Mouse (Mus musculus) embryonic facial prominence, embryonic 15.5 days (tissue): ENCODE measurements at regions not wholly inside any gene's neighbourhood (a gene's known extent, or its start where the extent isn't known, plus 50 kb on each side); places are given as distances from the start of the nearest gene placed in this dataset.

Experiments used
- ATAC-seq: fragments of 200-750 bp; cut with Nextera tagmentation; 2 replicates; pipeline ENCODE4 v1.8.0; 2017; ENCODE audit warnings: low read depth, moderate TSS enrichment; ENCODE audit not compliant: insufficient number of reproducible peaks, low FRiP score, low TSS enrichment
- H3K27ac ChIP-seq: fragments of 300-500 bp; sonication (generic); replicated peaks from 2 replicates; pipeline ENCODE4 v1.5.1; 2015; ENCODE audit warnings: mild to moderate bottlenecking, inconsistent platforms
- H3K27me3 ChIP-seq: fragments of 300-500 bp; sonication (generic); 2 replicates; pipeline ENCODE4 v1.6.1; 2015; ENCODE audit warnings: inconsistent platforms
- H3K36me3 ChIP-seq: fragments of 300-500 bp; sonication (generic); 2 replicates; pipeline ENCODE4 v1.6.1; 2015; ENCODE audit warnings: mild to moderate bottlenecking, inconsistent platforms
- H3K4me1 ChIP-seq: fragments of 300-500 bp; sonication (generic); 2 replicates; pipeline ENCODE4 v1.6.1; 2015; ENCODE audit warnings: inconsistent platforms
- H3K4me2 ChIP-seq: fragments of 300-500 bp; sonication (generic); replicated peaks from 2 replicates; pipeline ENCODE4 v1.6.1; 2015; ENCODE audit warnings: mild to moderate bottlenecking, inconsistent platforms
- H3K4me3 ChIP-seq: fragments of 300-500 bp; sonication (generic); replicated peaks from 2 replicates; pipeline ENCODE4 v1.5.1; 2015; ENCODE audit warnings: mild to moderate bottlenecking, inconsistent platforms
- H3K9ac ChIP-seq: fragments of 300-500 bp; sonication (generic); 2 replicates; pipeline ENCODE4 v1.6.1; 2015; ENCODE audit warnings: inconsistent platforms
- H3K9me3 ChIP-seq: fragments of 300-500 bp; sonication (generic); replicated peaks from 2 replicates; pipeline ENCODE4 v1.6.1; 2016; ENCODE audit warnings: inconsistent platforms
- WGBS: fragments of 180-500 bp; shearing (Covaris S2); methylation state at CpG from one replicate; pipeline ENCODE4 v1.1.7; 2015; 5-methylcytosine and 5-hydroxymethylcytosine counted together

- Histone ChIP-seq H3K27ac (no peak overlapping the region), H3K4me2 (no peak overlapping the region), H3K9me3 (no peaks in the 10 kb centered on the region), H3K27me3 (no peaks in the 10 kb centered on the region), H3K36me3 (no peaks in the 10 kb centered on the region), H3K9ac (no peak overlapping the region), H3K4me3 (no peak overlapping the region), H3K4me1 (no peaks in the 10 kb centered on the region)
- no peak for ATAC-seq
- WGBS: 45% methylated on average over 2 of the region's 2 CpGs
Measured at GRCm38 (mm10) chr10:19412926-19413325, 56.6 kb downstream of the Olig3 start.

GRCm38 (mm10) chr10:19413935-19414334 is 57.6 kb downstream of the Olig3 start:
- no peaks in the 10 kb centered on the region for H3K27me3 ChIP-seq
- H3K4me3 ChIP-seq: no peak overlapping the region
- 61% methylated on average over 5 of the region's 5 CpGs for WGBS
- no peak overlapping the region for H3K4me2 ChIP-seq
- no peak for ATAC-seq
- no peaks in the 10 kb centered on the region for H3K36me3 ChIP-seq
- no peaks in the 10 kb centered on the region for H3K4me1 ChIP-seq
- H3K9me3 ChIP-seq: no peaks in the 10 kb centered on the region
- no peak overlapping the region for H3K27ac ChIP-seq
- no peak overlapping the region for H3K9ac ChIP-seq

DNA sequence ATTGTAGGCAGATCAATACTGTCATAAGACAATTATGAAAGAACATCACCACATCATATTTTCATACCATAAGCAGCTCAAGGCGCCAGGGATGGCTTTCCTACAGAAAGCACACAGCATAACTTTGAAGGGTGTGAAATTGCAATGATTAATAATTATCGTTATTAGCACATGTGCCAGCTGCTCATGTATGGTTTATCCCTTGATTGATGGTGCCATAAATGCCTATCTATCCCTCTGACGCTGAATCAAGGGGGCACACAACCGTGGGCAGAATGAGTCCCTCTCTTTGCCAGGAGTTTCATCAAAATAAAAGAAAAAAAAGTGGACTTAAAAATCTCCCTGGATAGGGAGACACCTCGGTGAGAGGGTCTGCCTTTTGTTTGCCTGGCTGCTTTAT is 58.5 kb downstream of the Olig3 start:
- WGBS: 67% methylated on average over 5 of the region's 5 CpGs
- Histone ChIP-seq H3K36me3 (no peaks in the 10 kb centered on the region), H3K27me3 (no peaks in the 10 kb centered on the region), H3K27ac (no peak overlapping the region), H3K9ac (no peak overlapping the region), H3K4me3 (no peak overlapping the region), H3K9me3 (no peaks in the 10 kb centered on the region), H3K4me1 (no peaks in the 10 kb centered on the region), H3K4me2 (no peak overlapping the region)
- ATAC-seq: no peak

DNA sequence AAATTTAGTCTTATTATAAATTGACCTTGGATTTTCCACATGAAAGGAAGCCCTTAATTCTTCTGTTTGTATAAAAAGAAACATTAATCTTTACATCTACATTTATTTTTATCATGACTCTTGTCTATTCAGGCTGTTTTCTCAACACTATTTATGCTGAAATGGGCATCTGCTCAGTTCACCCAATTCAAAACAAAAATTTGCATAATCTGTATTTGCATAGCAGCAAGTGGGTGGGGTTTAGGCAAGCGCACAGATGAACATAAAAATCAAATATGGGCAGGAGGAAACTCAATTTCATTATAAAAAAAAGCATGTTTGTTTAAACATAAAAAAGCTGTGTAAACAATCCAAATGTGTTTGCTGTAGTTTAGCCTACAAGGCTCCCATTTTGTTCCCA is 67.7 kb downstream of the Olig3 start:
- no peak overlapping the region for H3K4me3 ChIP-seq
- no peak overlapping the region for H3K4me2 ChIP-seq
- H3K9ac ChIP-seq: no peak overlapping the region
- 62% methylated on average over 1 of the region's 1 CpGs for WGBS
- no peak for ATAC-seq
- H3K9me3 ChIP-seq: no peaks in the 10 kb centered on the region
- no peak overlapping the region for H3K27ac ChIP-seq
- H3K4me1 ChIP-seq: no peaks in the 10 kb centered on the region
- H3K36me3 ChIP-seq: no peaks in the 10 kb centered on the region
- H3K27me3 ChIP-seq: no peaks in the 10 kb centered on the region

GRCm38 (mm10) chr10:19424961-19425360 is 68.6 kb downstream of the Olig3 start:
- H3K27ac ChIP-seq: no peak overlapping the region
- no peak overlapping the region for H3K4me3 ChIP-seq
- no peaks in the 10 kb centered on the region for H3K27me3 ChIP-seq
- no peak overlapping the region for H3K4me2 ChIP-seq
- no peaks in the 10 kb centered on the region for H3K36me3 ChIP-seq
- no peaks in the 10 kb centered on the region for H3K4me1 ChIP-seq
- no peak overlapping the region for H3K9ac ChIP-seq
- no peak for ATAC-seq
- H3K9me3 ChIP-seq: no peaks in the 10 kb centered on the region
- 67% methylated on average over 3 of the region's 3 CpGs for WGBS

DNA sequence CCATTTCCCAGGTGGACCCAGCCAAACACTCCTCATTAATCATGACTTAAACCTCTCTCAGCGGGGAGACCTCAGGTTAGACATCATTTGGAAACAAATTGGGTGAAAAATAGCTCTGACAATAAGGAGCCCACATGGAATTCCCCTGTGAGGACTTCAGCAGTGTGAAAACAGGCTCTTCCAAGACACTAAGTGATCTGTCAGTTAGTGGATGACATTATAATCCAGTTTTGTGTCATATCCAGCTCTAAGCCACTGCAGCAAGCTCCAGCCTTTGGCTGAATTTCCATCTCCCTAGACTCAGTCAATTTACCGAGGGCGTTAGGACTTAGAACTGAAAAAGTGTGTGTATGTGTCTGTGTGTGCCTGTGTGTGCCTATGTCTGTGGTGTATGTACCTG is 70.5 kb downstream of the Olig3 start:
- Histone ChIP-seq H3K4me1 (no peaks in the 10 kb centered on the region), H3K9ac (no peak overlapping the region), H3K27ac (no peak overlapping the region), H3K4me2 (no peak overlapping the region), H3K4me3 (no peak overlapping the region), H3K36me3 (no peaks in the 10 kb centered on the region), H3K27me3 (no peaks in the 10 kb centered on the region), H3K9me3 (no peaks in the 10 kb centered on the region)
- ATAC-seq: no peak
- 83% methylated on average over 3 of the region's 3 CpGs for WGBS

GRCm38 (mm10) chr10:19432515-19432914 is 76.2 kb downstream of the Olig3 start:
- Histone ChIP-seq H3K4me3 (no peak overlapping the region), H3K4me2 (no peak overlapping the region), H3K36me3 (no peaks in the 10 kb centered on the region), H3K27me3 (no peaks in the 10 kb centered on the region), H3K9me3 (no peaks in the 10 kb centered on the region), H3K9ac (no peak overlapping the region), H3K27ac (no peak overlapping the region), H3K4me1 (no peaks in the 10 kb centered on the region)
- WGBS: 89% methylated on average over 4 of the region's 4 CpGs
- no peak for ATAC-seq

GRCm38 (mm10) chr10:19434661-19435060 is 78.3 kb downstream of the Olig3 start:
- no peak overlapping the region for H3K9ac ChIP-seq
- H3K27ac ChIP-seq: no peak overlapping the region
- no peak for ATAC-seq
- no peaks in the 10 kb centered on the region for H3K4me1 ChIP-seq
- no peaks in the 10 kb centered on the region for H3K36me3 ChIP-seq
- no peak overlapping the region for H3K4me3 ChIP-seq
- H3K27me3 ChIP-seq: no peaks in the 10 kb centered on the region
- WGBS: 69% methylated on average over 6 of the region's 6 CpGs
- H3K9me3 ChIP-seq: no peaks in the 10 kb centered on the region
- H3K4me2 ChIP-seq: no peak overlapping the region

DNA sequence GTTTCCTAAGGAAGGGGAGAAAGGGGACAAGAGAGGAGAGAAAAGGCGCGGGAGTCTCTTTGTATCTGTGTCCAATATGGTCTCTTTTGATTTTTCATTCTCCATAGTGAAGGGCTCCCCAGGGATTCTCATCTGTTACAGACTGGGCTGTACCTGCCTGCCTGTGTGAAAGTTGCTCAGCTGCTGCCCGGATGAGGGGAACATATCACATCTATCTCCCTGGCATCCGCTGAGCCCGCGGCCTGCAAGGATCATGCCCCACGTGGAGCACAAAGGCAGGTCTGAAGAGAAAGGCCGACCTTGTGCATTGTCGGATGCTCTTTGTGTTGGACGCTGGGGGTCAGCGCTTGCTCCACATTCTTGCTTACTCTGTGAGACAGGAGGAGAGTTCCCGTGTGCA is 85.5 kb downstream of the Olig3 start:
- no peak for ATAC-seq
- no peak overlapping the region for H3K9ac ChIP-seq

DNA sequence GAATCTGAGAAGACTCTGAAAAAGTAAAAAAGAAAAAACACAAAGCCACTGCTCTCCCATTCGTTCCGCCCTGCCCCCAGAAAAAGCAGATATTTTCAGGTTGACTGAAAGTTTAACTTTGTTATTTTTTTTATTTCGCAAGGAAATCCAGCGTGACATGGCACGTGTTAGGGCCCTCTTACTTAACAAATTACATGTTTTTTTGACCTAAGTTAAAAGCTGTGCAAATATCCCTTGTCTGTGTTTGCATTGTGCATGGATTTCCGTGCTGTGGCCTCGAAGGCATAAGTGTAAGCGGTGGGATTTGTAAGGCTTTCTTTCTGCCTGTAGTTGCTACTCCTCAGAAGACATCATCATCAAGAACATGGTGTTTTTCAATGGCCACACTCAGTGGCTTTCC is 87.2 kb downstream of the Olig3 start:
- Histone ChIP-seq H3K4me1 (no peaks in the 10 kb centered on the region), H3K9ac (no peak overlapping the region), H3K27ac (no peak overlapping the region), H3K9me3 (no peaks in the 10 kb centered on the region), H3K4me3 (no peak overlapping the region), H3K36me3 (no peaks in the 10 kb centered on the region), H3K4me2 (no peak overlapping the region), H3K27me3 (peaks cover 4% of the 10 kb centered on the region; the same call in 1 of the 2 replicates)
- no peak for ATAC-seq
- 16% methylated on average over 8 of the region's 8 CpGs for WGBS

More for the DNA sequence above, 85.5 kb downstream of the Olig3 start:
- H3K4me2 ChIP-seq: no peak overlapping the region
- 52% methylated on average over 12 of the region's 12 CpGs for WGBS
- no peak overlapping the region for H3K4me3 ChIP-seq
- no peaks in the 10 kb centered on the region for H3K9me3 ChIP-seq
- H3K27me3 ChIP-seq: peaks cover 4% of the 10 kb centered on the region; the same call in 1 of the 2 replicates
- H3K27ac ChIP-seq: no peak overlapping the region
- no peaks in the 10 kb centered on the region for H3K36me3 ChIP-seq
- H3K4me1 ChIP-seq: no peaks in the 10 kb centered on the region

DNA sequence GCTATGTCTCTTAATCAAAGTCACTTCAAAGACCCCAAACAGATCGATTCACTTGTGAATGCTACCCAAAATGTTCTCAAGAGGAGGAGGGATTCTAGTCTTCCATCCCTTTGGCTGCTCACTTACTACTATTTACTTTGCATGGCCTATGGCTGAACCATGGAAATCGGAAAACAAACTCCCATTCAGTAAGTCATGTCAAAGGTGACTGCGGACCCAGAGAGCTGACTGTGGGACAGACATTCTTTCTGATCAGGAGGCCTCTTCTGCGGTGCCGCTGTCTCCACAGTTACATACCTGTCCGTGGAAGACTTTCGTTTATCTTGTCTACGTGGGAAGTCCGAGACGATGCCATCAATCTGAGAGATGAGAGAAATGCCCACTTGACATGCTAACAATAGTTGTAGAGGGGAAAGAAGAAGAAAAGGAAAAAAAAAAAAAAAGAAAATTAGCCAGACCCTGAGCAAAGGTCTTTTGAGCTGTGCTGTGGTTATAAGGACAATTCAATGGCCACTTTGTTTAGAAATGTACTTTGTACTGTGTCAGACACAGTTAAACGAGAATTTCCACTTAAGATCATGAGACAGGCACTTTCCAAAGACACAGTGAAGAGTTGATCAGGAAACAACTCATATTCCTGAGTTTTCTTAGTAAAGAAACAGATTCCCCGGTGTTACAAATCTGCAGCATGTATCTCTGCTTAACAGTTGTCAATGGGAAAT is 92.7 kb downstream of the Olig3 start:
- no peak for ATAC-seq
- Histone ChIP-seq H3K4me3 (no peak overlapping the region), H3K4me1 (no peaks in the 10 kb centered on the region), H3K27ac (no peak overlapping the region), H3K9ac (no peak overlapping the region), H3K9me3 (no peaks in the 10 kb centered on the region), H3K4me2 (no peak overlapping the region), H3K27me3 (peaks cover 4% of the 10 kb centered on the region; the same call in 1 of the 2 replicates), H3K36me3 (no peaks in the 10 kb centered on the region)
- WGBS: 33% methylated on average over 12 of the region's 12 CpGs

- Histone ChIP-seq H3K27me3 (0 out of 2 replicates have a peak, but pooled peaks cover 6% of the 10 kb centered on the region), H3K4me1 (0 out of 2 replicates have a peak, but pooled peaks cover 4% of the 10 kb centered on the region), H3K9me3 (no peaks in the 10 kb centered on the region), H3K27ac (no peak overlapping the region), H3K36me3 (no peaks in the 10 kb centered on the region), H3K4me3 (no peak overlapping the region), H3K4me2 (no peak overlapping the region), H3K9ac (no peak overlapping the region)
- 70% methylated on average over 11 of the region's 11 CpGs for WGBS
- ATAC-seq: no peak
Measured at GRCm38 (mm10) chr10:19459053-19459452, 102.7 kb downstream of the Olig3 start.
